17 mouse cellular contexts compared by ENCODE assay signal in genomic region chr2:77411612-77412011, GRCm38 (mm10).
"Had no signal": no experiment of that assay in that cellular context is flagged by ENCODE, and none has a peak within 500 bp of the region (broad histone marks: within the 10 kb centered on the region; RNA-seq: fewer than 3 reads in every experiment).

No protein-coding gene starts in this region.

- DNase-seq: kidney, adult 2 months; kidney, postnatal 14 days; liver; liver, embryonic 13.5 days; liver, postnatal 0 days; lung, postnatal 14 days; right cerebral cortex, postnatal 14 days; thymus, adult 2 months; thymus, postnatal 25 days had no signal

- H3K4me2 ChIP-seq: kidney, embryonic 15.5 days; limb, embryonic 12.5 days; liver, embryonic 13.5 days; lung, embryonic 15.5 days; midbrain, embryonic 11.5 days had no signal

- ATAC-seq: liver, postnatal 0 days had no signal

- H3K4me1 ChIP-seq: kidney, embryonic 15.5 days; limb, embryonic 12.5 days; liver, embryonic 13.5 days; lung, embryonic 15.5 days; megakaryocyte, embryonic 14.5 days had no signal

- H3K27ac ChIP-seq: kidney, embryonic 15.5 days; left cerebral cortex, adult 2 months; limb, embryonic 12.5 days; liver, embryonic 13.5 days; lung, embryonic 15.5 days; macrophage; stomach, postnatal 0 days had no signal

- H3K9me3 ChIP-seq: kidney, embryonic 15.5 days; limb, embryonic 12.5 days; liver, embryonic 13.5 days; lung, embryonic 15.5 days had no signal

- H3K4me3 ChIP-seq: kidney, embryonic 15.5 days; left cerebral cortex, adult 2 months; limb, embryonic 12.5 days; liver, embryonic 13.5 days; lung, embryonic 15.5 days; megakaryocyte, embryonic 14.5 days had no signal

- H3K36me3 ChIP-seq: kidney, embryonic 15.5 days; limb, embryonic 12.5 days; liver, embryonic 13.5 days; lung, embryonic 15.5 days had no signal

- H3K9ac ChIP-seq: kidney, embryonic 15.5 days; limb, embryonic 12.5 days; liver, embryonic 13.5 days; liver, postnatal 0 days; lung, embryonic 15.5 days had no signal

- H3K27me3 ChIP-seq: kidney, embryonic 15.5 days; limb, embryonic 12.5 days; liver, embryonic 13.5 days; lung, embryonic 15.5 days; megakaryocyte, embryonic 14.5 days had no signal
